Mouse (Mus musculus) right cerebral cortex, adult 18-20 months (tissue): ENCODE results near the gene Atf7.
"Not testable (repeated sequence)": the region's sequence is repeated elsewhere in the genome, so short reads cannot be mapped to it uniquely, and the experiment has no call there.

Experiments used
- DNase-seq: peaks from one replicate; pipeline ENCODE4 v3.0.0; 2022; ENCODE audit warnings: mixed read lengths

Gene Atf7

GRCm38 (mm10) chr15:102619486-102619885 is 5.8 kb downstream of the Atf7 start:
- no peak for DNase-seq

- no peak for DNase-seq
Measured at GRCm38 (mm10) chr15:102617654-102618053, 7.6 kb downstream of the Atf7 start.

GRCm38 (mm10) chr15:102616174-102616573 is 9.1 kb downstream of the Atf7 start:
- DNase-seq, result no peak

- DNase-seq, result no peak
Measured at GRCm38 (mm10) chr15:102614224-102614623, 11.0 kb downstream of the Atf7 start.

GRCm38 (mm10) chr15:102612966-102613365 is 12.3 kb downstream of the Atf7 start:
- DNase-seq, result no peak

- DNase-seq, result not testable (repeated sequence)
Measured at GRCm38 (mm10) chr15:102608586-102608985, 16.7 kb downstream of the Atf7 start.

- no peak for DNase-seq
Measured at GRCm38 (mm10) chr15:102593996-102594656, 31.1 kb downstream of the Atf7 start.

GRCm38 (mm10) chr15:102592674-102593073 is 32.6 kb downstream of the Atf7 start:
- no peak for DNase-seq

GRCm38 (mm10) chr15:102590567-102590966 is 34.7 kb downstream of the Atf7 start:
- no peak for DNase-seq

- DNase-seq, result no peak
Measured at GRCm38 (mm10) chr15:102589826-102590225, 35.4 kb downstream of the Atf7 start.

GRCm38 (mm10) chr15:102585501-102585900 is 39.8 kb downstream of the Atf7 start:
- DNase-seq, result no peak

GRCm38 (mm10) chr15:102583708-102584383 is 41.4 kb downstream of the Atf7 start:
- DNase-seq, result peak; percentile 47

GRCm38 (mm10) chr15:102581205-102581604 is 44.1 kb downstream of the Atf7 start:
- DNase-seq, result no peak

GRCm38 (mm10) chr15:102578351-102578750 is 46.9 kb downstream of the Atf7 start:
- no peak for DNase-seq

- no peak for DNase-seq
Measured at GRCm38 (mm10) chr15:102576972-102577371, 48.3 kb downstream of the Atf7 start.

GRCm38 (mm10) chr15:102572081-102572480 is 53.2 kb downstream of the Atf7 start:
- peak; percentile 7 for DNase-seq

GRCm38 (mm10) chr15:102567849-102568248 is 57.4 kb downstream of the Atf7 start:
- DNase-seq, result no peak

- no peak for DNase-seq
Measured at GRCm38 (mm10) chr15:102563681-102564080, 61.6 kb downstream of the Atf7 start.

- DNase-seq, result no peak
Measured at GRCm38 (mm10) chr15:102563061-102563460, 62.2 kb downstream of the Atf7 start.

- DNase-seq, result no peak
Measured at GRCm38 (mm10) chr15:102562491-102562890, 62.8 kb downstream of the Atf7 start.

GRCm38 (mm10) chr15:102557580-102557979 is 67.7 kb downstream of the Atf7 start:
- DNase-seq, result no peak

GRCm38 (mm10) chr15:102555581-102555980 is 69.7 kb downstream of the Atf7 start:
- DNase-seq, result no peak

GRCm38 (mm10) chr15:102552599-102552998 is 72.7 kb downstream of the Atf7 start:
- no peak for DNase-seq

GRCm38 (mm10) chr15:102547478-102547877 is 77.8 kb downstream of the Atf7 start:
- no peak for DNase-seq
